Mouse (Mus musculus) granulocyte monocyte progenitor cell, adult 5-6 weeks (primary cell): ENCODE measurements around the gene Asb6. TPM values are rescaled to one million over a fixed set of nuclear protein-coding genes. Genes with fewer than 3 reads are reported as not detected.

Experiments
- ATAC-seq: replicated peaks from 2 replicates; pipeline ENCODE4 v1.8.0; 2016; ENCODE audit warnings: mild to moderate bottlenecking, moderate TSS enrichment, inconsistent platforms; ENCODE audit not compliant: poor library complexity, severe bottlenecking
- total RNA-seq, 2 experiments: library from RNA; stranded (forward) in 1 of 2; stranded (reverse) in 1 of 2; fragments of 200-712, 200-1000 nt in 1 of 2; fragments of >200 nt in 1 of 2; fragmentation: Nextera tagmentation in 1 of 2; gene quantifications; 2 replicates each; pipeline ENCODE4 v1.2.3; 2014 to 2017

The Asb6 gene
- 8.4 and 18.9 TPM in 2 replicates for total RNA-seq (2014; fragmentation: Nextera tagmentation)
- 12.2 and 27.1 TPM in 2 replicates for total RNA-seq (2017)

DNA sequence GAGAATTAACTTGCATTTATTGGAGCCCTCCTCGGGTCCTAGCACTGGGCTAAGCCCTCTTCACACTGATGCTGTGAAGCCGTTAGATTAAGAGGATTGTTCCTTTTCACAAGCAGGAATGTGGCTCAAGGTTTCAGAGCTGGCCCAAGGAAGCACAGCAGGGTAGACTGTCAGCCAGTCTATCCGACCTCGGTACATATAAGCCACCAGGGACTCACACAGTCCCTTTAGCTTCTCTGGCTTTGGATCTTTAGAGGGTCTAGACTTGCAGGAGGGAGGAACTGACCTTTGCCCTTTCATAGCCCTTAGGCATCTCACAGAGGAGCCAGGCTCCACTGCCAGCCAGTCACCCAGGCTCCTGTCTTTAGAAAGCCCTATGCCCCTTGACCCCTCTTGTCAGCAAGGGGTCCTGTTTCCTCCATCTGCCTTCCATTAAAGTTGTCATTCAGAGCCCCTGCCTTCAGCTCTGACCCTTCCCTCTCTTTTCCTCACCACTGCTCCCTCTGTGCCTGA is at the start of gene Asb6:
TSS of gene Asb6 (minus strand) at position 51 of the 513 bp plus-strand sequence.
- no peak for ATAC-seq

DNA sequence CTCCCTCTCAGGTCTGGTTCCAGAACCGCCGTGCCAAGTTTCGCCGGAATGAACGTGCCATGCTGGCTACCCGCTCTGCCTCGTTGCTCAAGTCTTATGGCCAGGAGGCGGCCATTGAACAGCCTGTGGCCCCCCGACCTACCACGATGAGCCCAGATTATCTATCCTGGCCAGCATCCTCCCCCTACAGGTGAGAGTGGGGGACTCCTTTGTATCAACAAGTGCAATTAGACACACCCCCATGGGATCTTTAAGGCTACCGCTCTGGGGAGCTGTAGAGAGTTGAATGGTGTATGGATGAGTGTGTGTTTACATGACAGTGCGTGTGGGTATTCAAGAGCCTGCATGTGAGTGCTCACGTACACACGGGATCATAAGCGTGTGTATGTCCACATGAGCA is 49.3 kb upstream of the Asb6 start:
- ATAC-seq: no peak

DNA sequence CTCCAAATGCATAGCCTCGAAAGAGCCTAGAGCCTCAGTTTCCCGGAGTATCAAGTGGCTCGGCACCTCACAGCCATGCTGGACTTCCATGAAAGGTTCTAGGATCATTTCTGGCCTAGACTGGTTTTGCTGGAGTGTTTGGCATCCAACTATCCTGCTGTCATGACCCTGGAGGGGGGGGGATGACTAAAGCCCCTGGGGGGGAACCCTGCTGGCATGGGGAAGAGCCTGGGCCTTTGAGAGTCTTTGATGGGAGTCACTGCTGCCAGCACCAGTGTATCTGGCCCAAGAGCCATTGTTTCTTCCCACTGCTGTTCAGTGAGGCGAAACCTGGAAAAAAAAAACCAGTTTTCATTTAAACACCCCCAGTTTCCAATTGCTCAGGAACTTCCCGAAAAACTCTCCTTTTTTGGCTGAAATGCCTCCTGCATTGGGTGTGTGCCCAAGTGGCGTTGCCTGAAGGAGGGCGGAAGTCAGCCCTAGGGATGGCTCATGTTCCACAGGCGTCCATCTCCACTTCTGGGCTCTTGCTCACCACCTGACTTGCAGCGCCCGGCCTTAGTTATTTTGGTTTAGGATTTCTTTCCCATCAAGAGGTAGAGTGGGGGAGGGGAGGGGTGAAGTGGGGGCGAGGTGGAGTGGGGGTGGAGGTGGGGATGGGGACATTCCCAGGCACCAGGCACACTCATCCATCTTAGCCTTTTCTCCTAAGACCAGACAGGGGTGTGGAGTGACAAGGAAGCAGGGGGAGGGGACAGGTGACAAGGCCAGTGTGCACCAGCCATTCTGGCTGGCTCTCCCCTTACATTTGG is 45.7 kb upstream of the Asb6 start:
- ATAC-seq: no peak

DNA sequence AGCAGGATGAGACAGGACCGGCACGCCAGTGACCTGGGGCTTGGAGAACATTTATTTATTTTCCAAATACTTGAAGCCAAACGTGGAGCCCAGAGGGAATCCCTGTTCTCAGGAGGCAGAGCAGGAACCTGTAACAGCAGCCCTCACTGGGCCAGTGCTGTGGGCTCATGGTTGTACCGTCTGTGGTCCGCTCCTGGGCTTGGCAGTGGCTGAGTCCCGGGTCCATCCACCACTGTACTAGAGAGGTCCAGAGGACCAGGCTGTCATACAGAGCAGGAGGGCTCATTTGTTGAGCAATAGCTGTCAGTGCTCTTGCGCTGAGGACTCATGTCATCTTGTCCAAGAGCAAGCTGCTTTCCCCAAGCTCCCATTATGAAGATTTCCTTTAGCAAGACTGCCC is 45.0 kb upstream of the Asb6 start:
- ATAC-seq: no peak

DNA sequence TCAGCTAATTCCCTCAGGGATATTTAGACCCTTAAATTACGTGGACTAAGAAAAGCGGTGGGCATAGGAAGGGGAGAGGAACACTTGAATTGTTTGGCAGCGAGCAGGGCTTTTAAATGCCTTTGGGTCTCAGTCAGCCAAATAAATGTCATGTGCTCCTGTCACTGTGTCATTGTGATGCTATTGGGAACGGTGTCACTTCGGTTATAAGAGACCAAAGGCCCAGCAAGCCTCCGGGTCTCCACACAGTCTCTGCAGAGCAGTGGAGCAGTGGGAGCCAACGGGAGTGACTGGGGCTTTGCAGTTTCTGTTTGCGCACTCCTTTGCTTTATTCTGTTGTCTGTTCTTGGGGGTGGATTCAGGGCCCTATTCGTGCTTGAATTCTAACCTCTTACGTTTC is 44.3 kb upstream of the Asb6 start:
- no peak for ATAC-seq

DNA sequence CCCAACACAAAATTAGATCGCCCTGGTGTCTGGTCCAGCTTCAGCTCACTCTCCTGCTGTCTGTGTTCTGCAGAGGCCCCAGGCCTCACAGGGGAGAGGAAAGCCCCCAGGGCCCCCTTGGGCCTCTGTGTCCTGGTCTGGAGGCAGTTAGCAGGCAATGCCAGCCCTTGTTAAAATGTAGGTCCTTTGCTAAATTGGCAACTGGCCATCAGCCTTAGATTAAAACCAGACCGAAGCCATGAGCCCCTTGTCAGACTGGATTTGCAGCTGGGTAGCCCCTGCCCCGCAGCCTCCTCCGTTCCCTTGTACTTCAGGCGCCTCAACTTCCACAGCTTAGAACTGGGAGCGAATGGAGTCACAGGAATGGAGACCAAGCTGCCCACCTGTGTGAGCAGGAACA is 42.5 kb upstream of the Asb6 start:
- ATAC-seq: no peak

DNA sequence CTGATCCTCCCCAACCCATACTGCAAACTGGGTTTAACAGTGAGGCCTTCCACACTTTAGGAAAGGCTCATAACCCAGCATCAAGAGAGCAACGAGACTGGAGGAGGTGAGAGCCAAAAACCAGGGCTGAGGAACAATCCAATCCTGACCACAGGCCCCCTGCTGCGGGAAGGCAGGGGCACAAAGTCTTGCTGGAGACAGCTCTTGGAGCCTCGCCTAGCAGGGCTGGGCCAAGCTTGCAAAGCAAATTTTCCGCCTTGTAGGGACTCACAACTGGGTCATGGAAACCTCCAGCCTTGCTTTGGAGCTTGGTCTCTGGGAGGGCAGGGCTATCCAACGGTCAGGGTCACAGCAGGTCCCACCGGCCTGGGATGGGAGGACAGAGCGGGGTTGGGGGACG is 40.7 kb upstream of the Asb6 start:
- no peak for ATAC-seq

DNA sequence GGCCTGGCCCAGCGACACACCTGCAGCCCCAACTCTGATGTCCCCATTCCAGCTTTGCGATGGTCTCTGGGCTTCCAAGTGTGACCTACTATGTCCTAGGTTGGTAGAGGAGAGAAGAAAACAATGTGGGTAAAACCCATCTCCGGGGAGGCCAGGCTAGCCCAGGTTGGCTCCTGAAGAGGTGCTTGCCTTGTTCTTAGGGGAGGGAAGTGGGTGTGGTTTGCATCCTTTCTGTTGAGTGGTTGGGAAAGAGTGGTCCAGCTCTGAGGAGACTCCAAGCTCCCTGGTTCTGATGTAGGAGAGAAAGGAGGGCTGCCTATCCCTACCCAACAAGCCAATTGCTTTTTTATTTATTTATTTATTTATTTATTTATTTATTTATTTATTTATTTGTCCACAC is 35.3 kb upstream of the Asb6 start:
- ATAC-seq: no peak

DNA sequence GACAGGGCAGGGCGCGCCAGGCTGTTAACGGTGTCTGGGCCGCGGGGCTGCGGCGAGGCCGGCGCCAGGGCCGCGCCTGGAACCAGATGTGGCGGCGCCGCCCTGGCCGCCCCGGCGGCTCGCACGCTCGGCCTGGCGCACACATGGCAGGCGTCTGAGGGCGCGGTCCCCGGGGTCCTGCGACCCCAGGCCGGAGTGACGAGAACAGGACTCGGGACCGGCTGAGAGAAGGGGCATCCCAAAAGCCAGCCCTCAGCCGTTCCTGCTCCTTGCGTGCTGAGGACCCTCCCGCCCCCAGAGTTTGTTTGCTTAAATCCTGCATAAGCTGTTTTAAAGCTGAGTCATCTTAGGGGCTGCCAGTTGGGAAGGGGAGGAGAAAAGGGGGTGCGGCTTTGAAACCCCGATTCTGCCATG is 34.8 kb upstream of the Asb6 start:
- no peak for ATAC-seq

DNA sequence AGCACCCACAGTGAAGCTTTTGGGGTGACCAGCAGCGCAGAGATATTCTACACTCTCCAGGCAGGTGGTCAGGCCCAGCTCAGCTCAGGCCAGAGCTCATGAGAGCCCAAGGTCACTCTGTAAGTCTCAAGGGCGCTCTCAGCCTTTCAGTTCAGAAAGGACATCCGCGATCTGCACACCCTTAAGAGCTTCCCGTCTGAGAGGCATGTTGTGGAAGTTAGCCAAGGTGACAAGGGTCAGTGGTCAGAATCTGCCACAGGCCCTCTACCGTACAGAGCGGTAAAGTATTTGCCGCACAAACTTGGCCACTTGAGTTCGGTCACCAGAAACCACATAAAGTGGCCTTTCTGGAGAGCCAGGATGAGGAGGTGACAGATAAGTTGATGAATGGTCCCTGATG is 33.4 kb upstream of the Asb6 start:
- ATAC-seq: no peak

DNA sequence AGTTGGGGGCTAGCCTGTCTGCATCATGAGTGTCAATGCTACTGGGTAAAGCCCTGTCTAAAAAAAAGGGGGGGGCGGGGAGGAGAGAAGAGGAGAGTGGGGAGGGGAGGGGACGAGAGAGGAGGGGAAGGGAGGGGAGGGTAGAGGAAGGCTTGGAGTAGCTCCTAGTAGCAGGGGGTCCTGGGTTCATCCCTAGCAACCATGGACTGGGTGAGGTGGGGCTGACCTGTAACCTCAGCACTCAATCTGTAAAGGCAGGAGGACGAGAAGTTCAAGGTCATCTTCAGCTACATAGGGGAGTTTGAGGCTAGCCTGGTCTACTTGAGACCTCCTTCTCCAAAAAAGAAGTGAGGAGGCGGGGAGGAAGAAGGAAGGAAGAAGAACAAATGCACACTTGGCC is 31.9 kb upstream of the Asb6 start:
- no peak for ATAC-seq

DNA sequence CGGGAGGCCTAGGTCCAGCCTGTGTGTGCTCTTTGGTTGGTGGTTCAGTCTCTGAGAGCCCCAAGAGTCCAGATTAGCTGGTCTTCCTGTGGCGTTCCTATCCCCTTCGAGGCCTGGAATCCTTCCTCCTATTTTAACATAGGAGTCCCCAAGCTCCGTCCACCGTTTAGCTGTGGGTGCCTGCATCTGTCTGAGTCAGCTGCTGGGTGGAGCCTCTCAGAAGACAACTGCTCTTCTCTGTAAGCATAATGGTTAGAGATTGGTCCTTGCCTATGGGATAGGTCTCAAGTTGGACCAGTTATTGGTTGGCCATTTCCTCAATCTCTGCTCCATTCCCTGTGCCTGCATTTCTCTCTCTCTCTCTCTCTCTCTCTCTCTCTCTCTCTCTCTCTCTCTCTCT is 29.6 kb upstream of the Asb6 start:
- ATAC-seq: no peak

DNA sequence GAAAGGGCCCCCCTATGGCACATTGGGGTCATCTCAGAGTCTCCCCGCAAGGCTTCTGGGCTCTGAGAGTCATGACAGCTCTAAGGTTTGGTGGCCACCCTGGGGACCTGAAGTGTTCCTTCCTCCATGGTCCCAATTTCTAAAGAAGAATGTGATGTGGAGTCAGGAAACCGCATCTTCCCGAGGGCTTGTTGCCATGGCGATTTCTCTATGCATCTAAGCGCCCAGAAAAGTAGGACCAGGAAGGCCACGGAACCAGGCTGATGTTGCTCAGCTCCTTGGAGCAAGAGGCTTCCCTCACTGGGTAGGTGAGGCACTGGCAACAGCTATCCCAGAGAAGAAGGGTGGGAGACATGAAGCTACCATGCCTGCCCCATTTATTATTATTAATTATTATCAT is 26.9 kb upstream of the Asb6 start:
- ATAC-seq: no peak

DNA sequence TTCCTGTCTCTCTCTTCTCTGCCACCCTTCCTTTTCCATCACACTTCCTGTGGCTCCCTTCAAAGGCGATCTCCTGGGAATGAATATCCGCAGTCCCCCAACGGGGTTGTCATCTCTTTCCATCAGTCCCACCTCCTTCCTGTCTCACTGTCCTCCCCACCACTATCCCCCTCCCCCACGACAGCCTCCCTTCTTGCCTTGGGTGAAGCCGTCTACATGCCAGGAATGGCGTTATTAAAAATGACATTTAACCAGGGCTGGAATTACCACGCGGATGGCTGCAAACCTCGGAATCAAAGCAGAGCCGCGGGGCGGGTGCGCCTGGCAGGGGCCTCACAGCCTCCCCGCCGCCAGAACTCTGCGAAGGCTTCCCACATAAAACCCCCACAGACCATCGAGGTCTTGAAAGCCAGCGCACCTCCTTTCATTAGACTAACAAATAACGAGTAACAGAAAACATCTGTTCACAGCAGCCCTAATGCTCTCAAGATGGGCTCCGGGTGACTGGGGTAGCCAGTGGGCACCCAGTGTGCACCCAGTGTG is 22.7 kb upstream of the Asb6 start:
- no peak for ATAC-seq

DNA sequence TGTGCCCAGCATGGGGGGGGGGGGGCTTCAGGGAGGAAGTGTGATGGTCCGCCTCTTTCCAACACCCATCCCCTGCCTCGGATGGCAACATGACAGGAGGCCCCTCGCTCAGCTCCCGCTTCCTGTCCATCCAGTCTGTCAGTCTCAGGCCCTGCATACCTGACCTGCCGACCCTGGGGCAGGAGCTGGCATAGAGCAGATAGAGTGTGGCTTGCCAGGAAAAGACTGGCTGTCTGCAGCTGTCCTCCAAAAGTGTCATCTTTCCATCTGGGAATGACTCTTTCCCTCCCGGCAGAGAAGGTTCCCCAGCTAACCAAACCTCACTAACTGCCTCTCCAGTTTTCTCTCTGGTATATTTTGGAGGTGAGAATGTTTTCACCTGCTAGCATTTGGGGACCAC is 20.4 kb upstream of the Asb6 start:
- ATAC-seq: no peak

DNA sequence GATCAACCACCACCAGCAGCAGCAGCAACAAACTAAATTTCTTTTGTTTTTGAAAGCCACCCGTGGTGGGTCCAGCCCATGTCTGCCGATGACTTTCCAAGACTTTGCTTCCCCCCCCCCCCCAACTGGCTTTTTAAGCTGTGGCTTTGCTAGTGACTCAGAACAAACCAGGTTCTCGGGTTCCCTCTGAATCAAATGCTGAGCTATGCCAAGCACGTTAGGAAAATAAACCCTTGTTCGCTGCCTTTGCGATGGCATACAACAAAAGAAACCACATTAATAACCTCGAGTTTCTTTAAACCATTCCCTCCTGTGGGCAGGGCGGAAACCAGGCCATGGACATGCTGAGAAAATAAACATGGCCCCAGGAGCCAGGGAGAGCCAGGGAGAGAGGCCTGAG is 18.1 kb upstream of the Asb6 start:
- no peak for ATAC-seq

DNA sequence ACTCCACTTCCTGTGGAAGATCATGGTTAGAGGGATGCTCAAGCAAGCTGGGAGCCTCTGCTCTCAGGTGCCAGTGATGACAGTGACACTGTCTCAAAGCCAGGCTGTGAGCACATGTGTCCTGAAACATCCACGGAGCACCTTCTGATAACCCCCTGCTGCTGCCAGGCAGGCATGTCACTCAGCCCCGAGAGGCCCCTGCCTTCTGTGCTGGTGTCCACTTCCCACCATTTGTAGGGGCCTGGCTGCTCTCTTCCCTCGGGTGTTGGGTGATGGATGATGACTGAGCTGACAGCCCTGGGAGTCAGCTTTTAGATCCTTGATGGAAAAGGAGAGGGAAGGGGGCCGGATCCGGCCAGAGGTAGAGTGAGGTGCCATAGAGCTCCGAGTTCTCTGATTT is 16.6 kb upstream of the Asb6 start:
- no peak for ATAC-seq

DNA sequence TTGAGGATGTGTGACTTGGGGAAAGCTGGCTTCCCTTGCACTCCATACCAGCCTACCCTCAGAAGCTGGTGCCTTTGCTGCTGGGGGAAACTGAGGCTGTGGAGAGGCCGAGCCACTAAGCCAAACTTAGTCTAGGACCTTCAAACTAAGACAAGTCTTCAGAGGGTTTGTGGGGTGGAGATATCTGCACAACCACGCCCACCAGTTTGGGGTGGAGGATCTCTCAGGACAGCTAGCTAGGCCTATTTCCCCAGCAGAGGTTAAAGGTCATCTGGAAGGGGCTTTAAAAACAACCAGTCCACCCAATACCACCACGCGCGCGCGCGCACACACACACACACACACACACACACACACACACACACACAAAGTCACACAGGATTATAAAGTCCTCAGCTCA is 16.1 kb upstream of the Asb6 start:
- ATAC-seq: no peak

DNA sequence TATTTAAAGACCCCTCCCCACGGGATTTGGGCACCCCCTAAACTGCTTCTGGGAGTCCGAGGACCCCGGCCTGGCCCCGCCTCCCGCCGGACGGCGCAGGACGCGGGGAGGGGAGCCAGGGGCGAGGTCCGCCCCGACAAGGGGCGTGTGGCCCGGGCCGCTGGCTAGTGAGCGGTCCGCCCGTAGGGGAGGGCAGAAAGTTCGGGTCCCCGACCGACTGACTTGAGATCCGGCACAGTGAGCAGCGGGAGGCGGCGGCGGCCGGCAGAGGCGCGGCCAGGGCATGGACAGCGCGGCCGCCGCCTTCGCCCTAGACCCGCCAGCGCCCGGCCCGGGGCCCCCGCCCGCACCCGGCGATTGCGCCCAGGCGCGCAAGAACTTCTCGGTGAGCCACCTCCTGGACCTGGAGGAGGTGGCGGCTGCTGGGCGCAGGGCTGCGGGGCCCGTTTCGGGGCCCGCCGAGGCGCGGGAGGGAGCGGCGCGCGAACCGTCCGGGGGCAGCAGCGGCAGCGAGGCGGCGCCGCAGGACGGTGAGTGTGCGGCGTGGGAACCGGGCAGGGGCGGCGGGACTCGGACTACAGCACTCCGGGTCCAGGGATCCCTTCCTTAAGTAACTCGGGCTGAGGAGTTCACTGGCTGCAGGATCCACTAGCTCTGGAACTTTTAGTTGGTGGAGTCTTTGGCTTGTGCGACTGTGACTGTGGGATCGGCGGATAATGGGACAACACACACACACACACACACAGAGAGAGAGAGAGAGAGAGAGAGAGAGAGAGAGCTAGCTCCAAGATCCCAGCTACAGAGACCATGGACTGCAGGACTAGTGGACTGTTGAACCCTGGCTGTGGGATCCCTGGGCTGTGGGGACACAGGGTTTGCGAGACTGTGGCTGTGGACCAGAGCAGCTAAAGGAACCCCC is 15.3 kb upstream of the Asb6 start:
- ATAC-seq: no peak

DNA sequence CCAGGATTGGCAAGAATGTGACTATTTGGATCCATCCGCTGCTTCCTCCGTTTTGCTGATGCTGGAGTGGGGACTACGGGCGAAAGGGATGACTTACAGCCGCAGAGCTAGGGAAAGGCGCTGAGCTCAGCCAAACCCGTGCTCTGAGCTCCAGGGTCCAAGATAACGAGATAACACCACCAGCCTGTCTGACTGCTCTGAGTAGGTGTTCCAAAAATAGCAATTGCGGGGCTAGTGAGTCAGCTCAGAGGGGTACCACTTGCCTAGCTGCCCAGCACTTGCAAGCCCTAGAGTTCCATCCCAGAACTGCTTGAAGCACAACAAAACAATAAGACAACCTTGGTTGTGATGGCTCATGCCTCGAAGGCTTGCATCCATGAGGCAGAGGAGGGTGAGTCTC is 12.5 kb upstream of the Asb6 start:
- ATAC-seq: no peak
